Mouse (Mus musculus): ENCODE results near the gene Slit2. TPM values are rescaled to one million over a fixed set of nuclear protein-coding genes. Genes with fewer than 3 reads are reported as not detected.

The Slit2 gene
- polyA plus RNA-seq, 1 experiment from 2014 or later = 38.9 TPM

DNA sequence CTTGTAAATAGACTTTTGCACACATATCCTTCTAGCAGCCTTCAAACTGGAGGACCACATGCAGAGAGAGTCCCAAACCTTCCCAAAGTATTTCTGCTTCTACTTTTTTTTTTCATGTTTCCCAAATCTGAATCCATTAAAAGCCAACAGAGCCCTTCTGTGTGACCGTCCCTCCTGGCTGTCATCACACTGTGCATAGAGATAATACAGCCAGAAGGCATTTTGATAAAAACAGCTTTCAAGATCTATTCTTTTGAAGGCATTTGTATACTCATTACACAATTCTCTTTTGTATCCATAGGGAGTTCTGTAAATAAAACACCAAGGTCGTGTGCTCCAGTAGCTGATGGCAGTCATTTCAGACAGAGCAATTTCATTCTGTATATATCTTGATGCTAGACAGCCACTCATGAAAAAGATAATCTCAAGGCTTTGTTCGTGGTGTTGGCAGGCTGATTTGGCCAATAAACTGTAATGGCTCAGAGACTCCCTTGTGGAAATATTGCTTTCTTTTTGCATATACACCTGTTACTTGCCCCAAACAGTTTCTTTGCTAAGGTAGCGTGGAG lies 132.1 kb downstream of the Slit2 start:
- no peak overlapping the region for H3K27ac ChIP-seq (ENCODE audit: low read depth, low read length)
- no peaks in the 10 kb centered on the region for H3K27me3 ChIP-seq (ENCODE audit: control insufficient read depth, insufficient read depth, low read length)
- 63% methylated on average over 4 of the region's 4 CpGs for WGBS
- no peaks in the 10 kb centered on the region for H3K4me1 ChIP-seq (ENCODE audit: control insufficient read depth, insufficient read depth, low read length)
- H3K9ac ChIP-seq (ENCODE audit: low read length) = no peak overlapping the region
- DNase-seq (ENCODE audit: low spot score, missing footprints) (no peak), ATAC-seq (ENCODE audit: low FRiP score) (no peak)
- H3K4me2 ChIP-seq = no peak overlapping the region
- no peaks in the 10 kb centered on the region for H3K36me3 ChIP-seq (ENCODE audit: control insufficient read depth, insufficient read depth, low read length)
- no peaks in the 10 kb centered on the region for H3K9me3 ChIP-seq (ENCODE audit: control insufficient read depth, low read length)
- H3K4me3 ChIP-seq (ENCODE audit: low read depth, low read length) = no peak overlapping the region

DNA sequence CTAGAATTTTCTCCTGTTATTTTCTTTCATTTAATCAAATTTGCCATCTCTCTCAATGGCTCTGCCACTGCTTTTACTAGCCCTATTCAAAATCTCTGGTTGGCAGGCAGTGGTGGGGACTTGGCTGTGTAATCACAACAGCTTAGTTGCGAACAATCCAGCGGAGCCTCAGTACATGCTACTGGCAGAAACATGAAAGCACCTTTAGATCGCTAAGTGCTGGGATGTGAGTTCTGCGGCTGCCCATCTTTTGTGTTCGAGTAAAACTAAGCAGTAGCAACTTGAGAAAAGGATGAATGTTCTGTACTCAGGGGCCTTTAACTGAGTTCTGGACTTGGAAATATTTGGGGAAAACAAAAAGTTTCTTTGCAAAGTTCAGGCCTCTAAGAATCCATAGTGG lies 139.7 kb downstream of the Slit2 start:
- Histone ChIP-seq H3K36me3 (ENCODE audit: control insufficient read depth, insufficient read depth, low read length) (no peaks in the 10 kb centered on the region), H3K4me2 (no peak overlapping the region), H3K4me3 (ENCODE audit: low read depth, low read length) (no peak overlapping the region), H3K9ac (ENCODE audit: low read length) (no peak overlapping the region), H3K4me1 (ENCODE audit: control insufficient read depth, insufficient read depth, low read length) (no peaks in the 10 kb centered on the region), H3K27me3 (ENCODE audit: control insufficient read depth, insufficient read depth, low read length) (no peaks in the 10 kb centered on the region), H3K9me3 (ENCODE audit: control insufficient read depth, low read length) (no peaks in the 10 kb centered on the region), H3K27ac (ENCODE audit: low read depth, low read length) (no peak overlapping the region)
- peak; percentile 73 for DNase-seq (ENCODE audit: low spot score, missing footprints)
- 70% methylated on average over 5 of the region's 5 CpGs for WGBS
- ATAC-seq (ENCODE audit: low FRiP score) = no peak

DNA sequence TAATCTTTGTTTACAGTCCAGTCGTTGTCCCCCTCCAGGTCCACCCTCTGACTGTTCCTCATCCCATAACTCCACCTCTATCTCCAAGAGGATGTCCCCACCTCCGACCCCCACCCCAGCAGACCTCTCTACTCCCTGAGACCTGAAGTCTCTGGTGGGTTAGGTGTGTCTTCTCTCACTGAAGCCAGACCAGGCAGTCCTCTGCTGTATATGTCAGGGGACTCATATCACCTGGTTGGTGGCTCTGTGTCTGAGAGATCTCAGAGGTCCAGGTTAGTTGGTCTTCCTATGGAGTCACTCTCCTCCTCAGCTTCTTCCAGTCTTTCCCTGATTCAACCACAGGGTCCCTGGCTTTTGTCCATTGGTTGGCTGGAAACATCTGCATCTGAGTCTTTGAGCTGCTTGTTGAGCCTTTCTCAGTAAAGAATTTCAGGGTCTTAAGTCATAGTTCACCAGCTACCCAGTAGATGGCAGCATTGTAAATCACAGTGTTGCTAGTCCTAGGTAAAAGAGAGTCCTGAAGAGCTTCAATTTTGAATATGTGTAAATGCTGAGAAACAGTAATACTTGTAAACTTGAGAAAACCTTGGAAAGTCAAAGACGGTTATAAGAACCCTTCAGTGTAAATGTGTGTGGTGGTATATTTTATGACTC lies 143.0 kb downstream of the Slit2 start:
- no peaks in the 10 kb centered on the region for H3K9me3 ChIP-seq (ENCODE audit: control insufficient read depth, low read length)
- no peaks in the 10 kb centered on the region for H3K36me3 ChIP-seq (ENCODE audit: control insufficient read depth, insufficient read depth, low read length)
- ATAC-seq (ENCODE audit: low FRiP score) (peak; percentile 62; the same call in 1 of the 2 replicates), DNase-seq (ENCODE audit: low spot score, missing footprints) (peak; percentile 90)
- no peak overlapping the region for H3K27ac ChIP-seq (ENCODE audit: low read depth, low read length)
- no peak overlapping the region for H3K4me2 ChIP-seq
- no peak overlapping the region for H3K9ac ChIP-seq (ENCODE audit: low read length)
- no peak overlapping the region for H3K4me3 ChIP-seq (ENCODE audit: low read depth, low read length)
- H3K4me1 ChIP-seq (ENCODE audit: control insufficient read depth, insufficient read depth, low read length) = no peaks in the 10 kb centered on the region
- WGBS = 82% methylated on average over 3 of the region's 3 CpGs
- no peaks in the 10 kb centered on the region for H3K27me3 ChIP-seq (ENCODE audit: control insufficient read depth, insufficient read depth, low read length)

DNA sequence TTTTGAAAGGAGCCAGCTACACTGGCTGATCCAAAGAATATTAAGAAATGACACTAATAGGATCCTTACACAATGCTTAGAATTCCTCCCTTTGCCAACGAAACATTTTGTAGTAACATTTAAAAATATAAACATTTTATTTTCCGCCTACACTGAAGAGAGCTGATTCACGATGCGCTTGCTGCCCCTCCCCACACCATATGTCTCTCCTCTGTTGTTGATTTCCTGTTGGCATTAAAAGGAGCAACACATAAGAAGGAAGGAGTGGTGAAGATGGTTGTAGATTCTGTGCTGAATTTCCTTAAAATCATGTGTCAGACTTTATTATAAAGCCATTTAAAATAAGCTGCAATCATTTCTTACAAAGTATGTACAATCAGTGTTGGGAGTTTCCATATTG lies 147.0 kb downstream of the Slit2 start:
- DNase-seq (ENCODE audit: low spot score, missing footprints) (no peak), ATAC-seq (ENCODE audit: low FRiP score) (no peak)
- 91% methylated on average over 4 of the region's 4 CpGs for WGBS

DNA sequence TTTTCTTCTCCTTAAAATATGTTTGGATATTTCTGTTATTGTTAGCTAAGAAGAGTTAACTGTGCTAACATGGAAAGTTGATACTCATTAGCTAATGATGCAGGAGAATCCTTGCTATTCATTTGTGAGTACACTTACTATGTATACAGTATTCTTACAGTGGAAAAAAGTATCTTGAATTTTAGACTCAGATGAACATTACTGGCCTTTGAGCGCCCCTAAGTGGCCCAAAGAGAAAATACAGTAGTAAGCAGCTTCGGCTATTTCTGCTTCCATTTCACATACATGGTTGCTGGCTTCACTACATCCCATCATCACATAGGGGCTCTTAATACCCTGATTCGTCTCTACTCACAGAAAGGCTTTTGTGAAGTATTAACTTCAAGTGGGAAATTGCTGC lies 153.6 kb downstream of the Slit2 start:
- Histone ChIP-seq H3K36me3 (ENCODE audit: control insufficient read depth, insufficient read depth, low read length) (no peaks in the 10 kb centered on the region), H3K9me3 (ENCODE audit: control insufficient read depth, low read length) (no peaks in the 10 kb centered on the region), H3K4me1 (ENCODE audit: control insufficient read depth, insufficient read depth, low read length) (peaks cover 16% of the 10 kb centered on the region), H3K4me3 (ENCODE audit: low read depth, low read length) (no peak overlapping the region), H3K9ac (ENCODE audit: low read length) (no peak overlapping the region), H3K27ac (ENCODE audit: low read depth, low read length) (no peak overlapping the region), H3K27me3 (ENCODE audit: control insufficient read depth, insufficient read depth, low read length) (peaks cover 11% of the 10 kb centered on the region; the same call in 1 of the 2 replicates), H3K4me2 (no peak overlapping the region)
- DNase-seq (ENCODE audit: low spot score, missing footprints) = no peak
- no peak for ATAC-seq (ENCODE audit: low FRiP score)
- 22% methylated on average over 3 of the region's 3 CpGs for WGBS

More for the DNA sequence above, 147.0 kb downstream of the Slit2 start:
- H3K4me2 ChIP-seq = no peak overlapping the region
- no peak overlapping the region for H3K27ac ChIP-seq (ENCODE audit: low read depth, low read length)
- H3K4me1 ChIP-seq (ENCODE audit: control insufficient read depth, insufficient read depth, low read length) = no peaks in the 10 kb centered on the region
- no peaks in the 10 kb centered on the region for H3K27me3 ChIP-seq (ENCODE audit: control insufficient read depth, insufficient read depth, low read length)
- H3K4me3 ChIP-seq (ENCODE audit: low read depth, low read length) = no peak overlapping the region
- H3K9me3 ChIP-seq (ENCODE audit: control insufficient read depth, low read length) = no peaks in the 10 kb centered on the region
- no peaks in the 10 kb centered on the region for H3K36me3 ChIP-seq (ENCODE audit: control insufficient read depth, insufficient read depth, low read length)
- H3K9ac ChIP-seq (ENCODE audit: low read length) = no peak overlapping the region

DNA sequence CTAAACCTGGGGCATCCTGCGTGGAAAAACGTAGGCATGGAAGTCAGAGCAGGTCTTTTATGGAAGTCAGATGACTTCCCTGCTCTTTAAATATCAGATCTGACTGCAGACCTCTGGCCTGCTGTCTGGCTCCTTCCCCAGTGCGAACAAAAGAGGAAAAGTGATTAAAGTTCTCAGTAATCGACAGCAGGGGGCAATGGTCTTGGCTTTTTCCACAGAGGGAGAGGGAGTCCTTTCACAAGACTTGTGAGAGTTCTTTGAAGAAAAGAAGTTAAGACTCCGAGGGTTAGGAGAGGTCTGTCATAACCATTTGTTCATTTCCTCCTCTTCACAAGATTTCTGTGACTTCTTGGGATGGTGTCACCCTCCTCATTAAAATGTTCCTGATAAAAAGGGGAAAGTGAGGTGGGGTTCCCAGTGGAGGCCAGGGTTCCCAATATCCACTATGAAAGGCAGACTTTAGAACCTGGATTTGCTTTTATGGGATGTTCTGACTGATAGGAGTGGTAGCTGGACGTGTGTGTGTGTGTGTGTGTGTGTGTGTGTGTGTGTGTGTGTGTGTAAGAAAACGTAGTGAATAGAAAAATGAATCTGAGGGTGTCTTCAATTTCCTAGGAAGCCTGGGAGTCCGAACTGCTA lies 156.0 kb downstream of the Slit2 start:
- 3% methylated on average over 8 of the region's 8 CpGs for WGBS
- Histone ChIP-seq H3K9me3 (ENCODE audit: control insufficient read depth, low read length) (no peaks in the 10 kb centered on the region), H3K36me3 (ENCODE audit: control insufficient read depth, insufficient read depth, low read length) (no peaks in the 10 kb centered on the region), H3K4me3 (ENCODE audit: low read depth, low read length) (no peak overlapping the region), H3K4me1 (ENCODE audit: control insufficient read depth, insufficient read depth, low read length) (peaks cover 16% of the 10 kb centered on the region), H3K27ac (ENCODE audit: low read depth, low read length) (no peak overlapping the region), H3K27me3 (ENCODE audit: control insufficient read depth, insufficient read depth, low read length) (peaks cover 14% of the 10 kb centered on the region; the same call in 1 of the 2 replicates), H3K9ac (ENCODE audit: low read length) (no peak overlapping the region), H3K4me2 (no peak overlapping the region)
- ATAC-seq (ENCODE audit: low FRiP score) = peak; percentile 67
- peak; percentile 92 for DNase-seq (ENCODE audit: low spot score, missing footprints)

- peaks cover 16% of the 10 kb centered on the region for H3K4me1 ChIP-seq (ENCODE audit: control insufficient read depth, insufficient read depth, low read length)
- DNase-seq (ENCODE audit: low spot score, missing footprints) (peak; percentile 89), ATAC-seq (ENCODE audit: low FRiP score) (peak; percentile 72)
These were observed 156.5 kb downstream of the Slit2 start for GRCm38 (mm10) chr5:48139488-48139862.

DNA sequence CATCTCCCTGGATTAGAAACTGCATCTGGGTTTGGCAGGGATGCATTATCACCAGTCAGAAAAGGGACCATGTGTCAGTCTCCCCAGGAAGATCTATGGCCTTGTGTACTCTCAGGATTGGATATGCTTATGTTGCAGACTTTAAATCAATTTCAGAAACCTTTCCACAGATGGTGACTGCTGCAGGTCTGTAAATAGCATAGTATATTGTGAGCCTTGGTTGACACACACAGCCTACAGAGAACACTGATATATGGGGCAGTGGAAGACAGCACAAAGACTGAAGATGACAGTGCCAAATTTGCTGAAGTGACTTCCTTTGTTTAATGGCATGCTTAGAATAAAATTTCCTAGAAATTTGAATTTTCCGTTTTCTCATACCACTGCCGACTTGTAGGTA lies 163.1 kb downstream of the Slit2 start:
- no peaks in the 10 kb centered on the region for H3K9me3 ChIP-seq (ENCODE audit: control insufficient read depth, low read length)
- DNase-seq (ENCODE audit: low spot score, missing footprints) (no peak), ATAC-seq (ENCODE audit: low FRiP score) (no peak)
- no peaks in the 10 kb centered on the region; the same call in 1 of the 2 replicates for H3K4me1 ChIP-seq (ENCODE audit: control insufficient read depth, insufficient read depth, low read length)
- 88% methylated on average over 2 of the region's 2 CpGs for WGBS
- H3K4me3 ChIP-seq (ENCODE audit: low read depth, low read length) = no peak overlapping the region
- no peak overlapping the region for H3K4me2 ChIP-seq
- H3K27me3 ChIP-seq (ENCODE audit: control insufficient read depth, insufficient read depth, low read length) = peaks cover 9% of the 10 kb centered on the region; the same call in 1 of the 2 replicates
- no peaks in the 10 kb centered on the region for H3K36me3 ChIP-seq (ENCODE audit: control insufficient read depth, insufficient read depth, low read length)
- no peak overlapping the region for H3K27ac ChIP-seq (ENCODE audit: low read depth, low read length)
- H3K9ac ChIP-seq (ENCODE audit: low read length) = no peak overlapping the region

More at GRCm38 (mm10) chr5:48139488-48139862, 156.5 kb downstream of the Slit2 start:
- Histone ChIP-seq H3K27ac (ENCODE audit: low read depth, low read length) (no peak overlapping the region), H3K27me3 (ENCODE audit: control insufficient read depth, insufficient read depth, low read length) (peaks cover 14% of the 10 kb centered on the region; the same call in 1 of the 2 replicates), H3K9me3 (ENCODE audit: control insufficient read depth, low read length) (no peaks in the 10 kb centered on the region), H3K36me3 (ENCODE audit: control insufficient read depth, insufficient read depth, low read length) (no peaks in the 10 kb centered on the region), H3K4me2 (no peak overlapping the region), H3K4me3 (ENCODE audit: low read depth, low read length) (no peak overlapping the region), H3K9ac (ENCODE audit: low read length) (no peak overlapping the region)
- WGBS = 3% methylated on average over 6 of the region's 6 CpGs

GRCm38 (mm10) chr5:48160829-48161228 lies 177.9 kb downstream of the Slit2 start:
- no peaks in the 10 kb centered on the region for H3K36me3 ChIP-seq (ENCODE audit: control insufficient read depth, insufficient read depth, low read length)
- H3K4me1 ChIP-seq (ENCODE audit: control insufficient read depth, insufficient read depth, low read length) = no peaks in the 10 kb centered on the region
- no peak for DNase-seq (ENCODE audit: low spot score, missing footprints)
- H3K4me2 ChIP-seq = no peak overlapping the region
- H3K9me3 ChIP-seq (ENCODE audit: control insufficient read depth, low read length) = no peaks in the 10 kb centered on the region
- no peak overlapping the region for H3K27ac ChIP-seq (ENCODE audit: low read depth, low read length)
- no peak overlapping the region for H3K9ac ChIP-seq (ENCODE audit: low read length)
- ATAC-seq (ENCODE audit: low FRiP score) = no peak
- WGBS = 87% methylated on average over 3 of the region's 3 CpGs
- H3K4me3 ChIP-seq (ENCODE audit: low read depth, low read length) = no peak overlapping the region
- no peaks in the 10 kb centered on the region for H3K27me3 ChIP-seq (ENCODE audit: control insufficient read depth, insufficient read depth, low read length)
